Mouse (Mus musculus) CH12.LX (cell line): ENCODE data around the gene Dhx37.
A peak's percentile ranks its signal among the peaks of the same experiment; 100 is the strongest.

Experiments
- BHLHE40 ChIP-seq: IDR thresholded peaks from 2 replicates; pipeline ENCODE4 v1.6.1; 2011; ENCODE audit warnings: mild to moderate bottlenecking, low read depth, low read length, improper control_type of control experiment
- CTCF ChIP-seq, 2 experiments: IDR thresholded peaks in 1 of 2; conservative IDR thresholded peaks in 1 of 2; 2 replicates each; pipeline ENCODE4 v1.5.1; 2011 to 2012; ENCODE audit warnings: low read depth in 2 of 2, low read length in 2 of 2, improper control_type of control experiment in 1 of 2, inconsistent platforms in 1 of 2, mild to moderate bottlenecking in 1 of 2, moderate library complexity in 1 of 2
- EP300 ChIP-seq: IDR thresholded peaks from 2 replicates; pipeline ENCODE4 v1.6.1; 2011; ENCODE audit warnings: low read length, improper control_type of control experiment
- ETS1 ChIP-seq: conservative IDR thresholded peaks from 2 replicates; pipeline ENCODE4 v1.6.1; 2012; ENCODE audit warnings: low read depth, mild to moderate bottlenecking, inconsistent platforms, low read length, improper control_type of control experiment, moderate library complexity
- MAFK ChIP-seq: IDR thresholded peaks from 2 replicates; pipeline ENCODE4 v1.6.1; 2011; ENCODE audit warnings: low read length, improper control_type of control experiment; ENCODE audit not compliant: insufficient replicate concordance
- MAZ ChIP-seq: IDR thresholded peaks from 2 replicates; pipeline ENCODE4 v1.6.1; 2012; ENCODE audit warnings: low read depth, mild to moderate bottlenecking, inconsistent platforms, low read length, improper control_type of control experiment, moderate library complexity
- NELFE ChIP-seq: IDR thresholded peaks from 2 replicates; pipeline ENCODE4 v1.6.1; 2011; ENCODE audit warnings: low read depth, low read length, improper control_type of control experiment
- PAX5 ChIP-seq: IDR thresholded peaks from 2 replicates; pipeline ENCODE4 v1.6.1; 2012; ENCODE audit warnings: low read length, inconsistent platforms, mixed read lengths
- POLR2A ChIP-seq: IDR thresholded peaks from 2 replicates; pipeline ENCODE4 v1.6.1; 2011; ENCODE audit warnings: low read depth, mild to moderate bottlenecking, improper control_type of control experiment, low read length
- SMC3 ChIP-seq: IDR thresholded peaks from 2 replicates; pipeline ENCODE4 v1.6.1; 2011; ENCODE audit warnings: low read depth, low read length, improper control_type of control experiment
- USF1 ChIP-seq: IDR thresholded peaks from 2 replicates; pipeline ENCODE4 v1.6.1; 2014; ENCODE audit warnings: low read depth, mild to moderate bottlenecking, inconsistent platforms, low read length, improper control_type of control experiment
- ZC3H11A ChIP-seq: IDR thresholded peaks from 2 replicates; pipeline ENCODE4 v1.6.1; 2012; ENCODE audit warnings: low read depth, mild to moderate bottlenecking, inconsistent platforms, low read length, improper control_type of control experiment
- ZMIZ1 ChIP-seq: IDR thresholded peaks from 2 replicates; pipeline ENCODE4 v1.6.1; 2012; ENCODE audit warnings: low read depth, mild to moderate bottlenecking, inconsistent platforms, low read length, improper control_type of control experiment

DNA sequence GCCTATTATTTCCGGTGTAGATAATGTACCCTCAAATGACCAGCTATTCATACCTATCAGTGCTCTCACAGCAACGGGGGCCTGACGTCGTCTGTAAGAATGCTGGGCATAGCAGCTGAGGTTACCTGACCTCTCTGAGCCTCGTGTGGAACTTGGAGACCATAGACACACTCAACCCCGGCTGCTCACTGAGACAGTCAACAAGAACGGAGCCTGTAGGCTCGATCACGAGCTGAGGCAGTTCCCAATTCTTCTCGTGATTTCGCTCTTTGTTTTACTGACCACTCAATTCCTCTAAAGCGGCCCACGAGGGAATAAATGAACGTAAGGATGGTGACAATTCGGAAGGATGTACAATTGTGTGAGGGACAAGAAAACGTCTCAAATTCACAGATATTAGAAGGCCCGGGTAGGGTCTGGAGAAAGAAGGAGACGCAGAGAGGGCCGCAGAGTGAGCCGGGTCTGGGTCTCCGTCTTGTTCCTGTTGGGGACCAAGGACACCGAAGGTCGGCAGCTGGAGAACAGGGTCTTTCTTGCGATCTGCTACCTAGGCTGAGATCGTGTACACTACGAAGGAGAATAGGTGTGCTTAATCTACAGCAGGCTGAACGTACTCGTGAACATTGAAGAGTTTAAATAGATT lies 28.9 kb downstream of the Dhx37 start:
- no peak for TF ChIP-seq EP300
- TF ChIP-seq SMC3 = peak; percentile 16; the same call in 1 of the 2 replicates
- TF ChIP-seq POLR2A = peak; percentile 58
- TF ChIP-seq CTCF (conservative IDR thresholded peaks at IDR 0.05 in 1 of 2, IDR thresholded peaks at IDR 0.05 in 1 of 2; ENCODE audit: low read depth in 2 of 2, low read length in 2 of 2) = no peak
- TF ChIP-seq ZC3H11A = no peak
- TF ChIP-seq BHLHE40 = peak; percentile 72
- TF ChIP-seq NELFE = 0 out of 2 replicates have a peak, but pooled peaks have one; percentile 42
- TF ChIP-seq PAX5 = no peak
- TF ChIP-seq MAZ = 0 out of 2 replicates have a peak, but pooled peaks have one; percentile 28
- TF ChIP-seq MAFK = no peak
- TF ChIP-seq ETS1 = no peak
- TF ChIP-seq ZMIZ1 = no peak
- no peak for TF ChIP-seq USF1
